Mouse (Mus musculus) heart, adult 11 months (tissue): ENCODE data around the gene Fars2.
A peak's percentile ranks its signal among the peaks of the same experiment; 100 is the strongest.

Experiments
- DNase-seq: peaks from one replicate; pipeline ENCODE4 v3.0.0; 2022

The Fars2 gene

GRCm38 (mm10) chr13:36584197-36584596 lies 467.0 kb downstream of the Fars2 start:
- DNase-seq, result peak; percentile 71

GRCm38 (mm10) chr13:36589092-36589491 lies 471.9 kb downstream of the Fars2 start:
- peak; percentile 58 for DNase-seq

GRCm38 (mm10) chr13:36592291-36592690 lies 475.1 kb downstream of the Fars2 start:
- DNase-seq, result no peak

GRCm38 (mm10) chr13:36606717-36607116 lies 489.5 kb downstream of the Fars2 start:
- peak; percentile 36 for DNase-seq

- no peak for DNase-seq
Observed at GRCm38 (mm10) chr13:36607871-36608270, 490.7 kb downstream of the Fars2 start.

GRCm38 (mm10) chr13:36610426-36610825 lies 493.2 kb downstream of the Fars2 start:
- DNase-seq, result peak; percentile 61

- no peak for DNase-seq
Observed at GRCm38 (mm10) chr13:36612785-36613750, 495.9 kb downstream of the Fars2 start.

GRCm38 (mm10) chr13:36620498-36621332 lies 503.5 kb downstream of the Fars2 start:
- DNase-seq, result no peak

- no peak for DNase-seq
Observed at GRCm38 (mm10) chr13:36621333-36621659, 504.1 kb downstream of the Fars2 start.

- peak; percentile 69 for DNase-seq
Observed at GRCm38 (mm10) chr13:36623556-36623955, 506.3 kb downstream of the Fars2 start.

- no peak for DNase-seq
Observed at GRCm38 (mm10) chr13:36629154-36629553, 511.9 kb downstream of the Fars2 start.

GRCm38 (mm10) chr13:36648257-36648656 lies 531.0 kb downstream of the Fars2 start:
- DNase-seq, result no peak

- DNase-seq, result no peak
Observed at GRCm38 (mm10) chr13:36654251-36654650, 537.0 kb downstream of the Fars2 start.

GRCm38 (mm10) chr13:36679345-36679744 lies 562.1 kb downstream of the Fars2 start:
- DNase-seq, result no peak

- no peak for DNase-seq
Observed at GRCm38 (mm10) chr13:36680690-36681355, 563.6 kb downstream of the Fars2 start.

- no peak for DNase-seq
Observed at GRCm38 (mm10) chr13:36683581-36683980, 566.4 kb downstream of the Fars2 start.

- DNase-seq, result peak; percentile 97
Observed at GRCm38 (mm10) chr13:36695516-36696201, 578.4 kb downstream of the Fars2 start.

- DNase-seq, result peak; percentile 97
Observed at GRCm38 (mm10) chr13:36696351-36696771, 579.1 kb downstream of the Fars2 start.

GRCm38 (mm10) chr13:36707088-36707690 lies 590.0 kb downstream of the Fars2 start:
- no peak for DNase-seq

- no peak for DNase-seq
Observed at GRCm38 (mm10) chr13:36714101-36714500, 596.9 kb downstream of the Fars2 start.

GRCm38 (mm10) chr13:36716708-36717107 lies 599.5 kb downstream of the Fars2 start:
- DNase-seq, result no peak

- peak; percentile 88 for DNase-seq
Observed at GRCm38 (mm10) chr13:36717376-36717775, 600.2 kb downstream of the Fars2 start.
